Mouse (Mus musculus) forebrain, embryonic 10.5 days (tissue): ENCODE measurements around the gene Cntn4. TPM values are rescaled to one million over a fixed set of nuclear protein-coding genes. Genes with fewer than 3 reads are reported as not detected.
"Not testable (repeated sequence)": the region's sequence is repeated elsewhere in the genome, so short reads cannot be mapped to it uniquely, and the experiment has no call there.

Source experiments
- DNase-seq: peaks from one replicate; pipeline ENCODE4 v3.0.0-alpha.2; 2017; ENCODE audit warnings: low spot score; ENCODE audit errors: extremely low spot score
- H3K27ac ChIP-seq: fragments of 300-500 bp; sonication (generic); 2 replicates; pipeline ENCODE4 v1.5.1; 2016; ENCODE audit warnings: mild to moderate bottlenecking
- H3K27me3 ChIP-seq: fragments of 300-500 bp; sonication (generic); 2 replicates; pipeline ENCODE4 v1.6.1; 2016; ENCODE audit warnings: mild to moderate bottlenecking; ENCODE audit not compliant: poor library complexity, severe bottlenecking
- H3K36me3 ChIP-seq: fragments of 300-500 bp; sonication (generic); replicated peaks from 2 replicates; pipeline ENCODE4 v1.6.1; 2016; ENCODE audit warnings: mild to moderate bottlenecking, moderate library complexity
- H3K4me1 ChIP-seq: fragments of 300-500 bp; sonication (generic); 2 replicates; pipeline ENCODE4 v1.6.1; 2016
- H3K4me3 ChIP-seq: fragments of 300-500 bp; sonication (generic); 2 replicates; pipeline ENCODE4 v1.5.1; 2016; ENCODE audit warnings: mild to moderate bottlenecking, moderate library complexity
- H3K9me3 ChIP-seq: fragments of 300-500 bp; sonication (generic); 2 replicates; pipeline ENCODE4 v1.6.1; 2016; ENCODE audit warnings: mild to moderate bottlenecking, moderate library complexity
- WGBS: fragments of 180-500 bp; shearing (Covaris S2); methylation state at CpG from one replicate; pipeline ENCODE4 v1.1.7; 2016; 5-methylcytosine and 5-hydroxymethylcytosine counted together
- polyA plus RNA-seq: library from polyadenylated mRNA; unstranded; fragments of >200 nt; fragmentation: Nextera tagmentation; extraction: Ambion mirVana; gene quantifications from 2 replicates; pipeline ENCODE4 v1.2.1, GENCODE M21; 2016

The Cntn4 gene
- polyA plus RNA-seq, 1 experiment from 2014 or later, result 0.16 TPM

GRCm38 (mm10) chr6:106350072-106350471 lies 672.6 kb downstream of the Cntn4 start:
- Histone ChIP-seq H3K27me3 (no peaks in the 10 kb centered on the region), H3K36me3 (no peaks in the 10 kb centered on the region), H3K27ac (no peak overlapping the region), H3K9me3 (no peaks in the 10 kb centered on the region), H3K4me3 (no peak overlapping the region), H3K4me1 (peaks cover 20% of the 10 kb centered on the region)
- WGBS, result 33% methylated on average over 3 of the region's 3 CpGs
- no peak for DNase-seq

DNA sequence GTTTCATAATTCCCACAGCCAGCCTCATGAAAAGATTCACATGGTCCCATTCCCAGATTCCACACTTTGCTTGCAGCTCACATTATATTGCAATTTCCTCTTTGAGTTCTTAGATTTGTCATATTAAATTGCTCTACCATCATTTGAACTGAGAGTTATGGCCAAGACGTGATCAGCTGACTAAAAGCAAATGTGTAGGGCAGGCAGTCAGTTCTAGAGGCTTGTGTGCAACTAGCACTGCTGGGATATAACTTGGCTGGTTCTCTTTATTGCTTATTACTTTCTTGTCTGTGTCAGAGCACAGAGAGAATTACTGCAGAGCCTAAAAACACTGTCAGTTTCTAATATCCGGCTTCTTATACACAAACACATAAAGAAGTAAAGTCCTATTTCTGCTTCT lies 673.9 kb downstream of the Cntn4 start:
- no peaks in the 10 kb centered on the region for H3K9me3 ChIP-seq
- peaks cover 20% of the 10 kb centered on the region for H3K4me1 ChIP-seq
- no peak overlapping the region for H3K27ac ChIP-seq
- no peaks in the 10 kb centered on the region for H3K36me3 ChIP-seq
- DNase-seq, result no peak
- no peaks in the 10 kb centered on the region for H3K27me3 ChIP-seq
- 93% methylated on average over 2 of the region's 2 CpGs for WGBS
- no peak overlapping the region for H3K4me3 ChIP-seq

- not testable (repeated sequence) for H3K4me3 ChIP-seq, H3K4me1 ChIP-seq, H3K9me3 ChIP-seq, H3K36me3 ChIP-seq, H3K27me3 ChIP-seq, H3K27ac ChIP-seq, DNase-seq
- 83% methylated on average over 2 of the region's 2 CpGs for WGBS
Observed at GRCm38 (mm10) chr6:106358801-106359200, 681.3 kb downstream of the Cntn4 start.

DNA sequence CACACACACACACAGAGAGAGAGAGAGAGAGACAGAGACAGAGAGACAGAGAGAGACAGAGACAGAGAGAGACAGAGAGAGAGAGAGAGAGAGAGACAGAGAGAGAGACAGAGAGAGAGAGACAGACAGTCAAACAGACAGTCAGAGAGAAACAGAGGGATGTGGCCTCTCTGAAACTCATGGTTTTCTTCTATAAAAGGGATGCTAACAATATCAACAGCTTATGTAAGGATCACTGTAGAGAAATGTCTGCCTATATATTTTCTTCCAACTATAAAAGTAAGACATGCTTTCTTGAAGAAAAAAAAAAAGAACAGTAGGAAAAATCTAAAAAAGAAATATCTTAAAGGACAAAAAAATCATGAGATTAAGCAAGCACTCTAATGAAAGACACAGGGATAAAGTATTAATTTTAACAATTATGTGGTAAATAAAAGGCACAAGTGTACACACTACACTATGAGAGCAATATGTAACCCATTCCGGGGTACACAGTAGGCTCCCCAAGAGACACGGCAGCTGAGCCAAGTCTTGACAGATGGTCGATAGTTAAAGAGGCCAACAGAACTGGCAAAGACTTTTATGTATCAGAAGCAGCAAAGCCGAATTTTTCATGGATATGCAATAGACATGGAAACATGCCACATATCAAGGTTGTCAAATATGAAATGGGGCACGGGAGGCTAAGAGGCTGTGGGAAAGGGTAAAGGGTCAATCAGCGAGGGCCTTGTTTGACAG lies 704.0 kb downstream of the Cntn4 start:
- Histone ChIP-seq H3K9me3 (no peaks in the 10 kb centered on the region), H3K36me3 (no peaks in the 10 kb centered on the region), H3K4me3 (no peak overlapping the region), H3K27ac (no peak overlapping the region), H3K4me1 (no peaks in the 10 kb centered on the region), H3K27me3 (no peaks in the 10 kb centered on the region)
- no peak for DNase-seq
- WGBS, result 90% methylated on average over 6 of the region's 6 CpGs

DNA sequence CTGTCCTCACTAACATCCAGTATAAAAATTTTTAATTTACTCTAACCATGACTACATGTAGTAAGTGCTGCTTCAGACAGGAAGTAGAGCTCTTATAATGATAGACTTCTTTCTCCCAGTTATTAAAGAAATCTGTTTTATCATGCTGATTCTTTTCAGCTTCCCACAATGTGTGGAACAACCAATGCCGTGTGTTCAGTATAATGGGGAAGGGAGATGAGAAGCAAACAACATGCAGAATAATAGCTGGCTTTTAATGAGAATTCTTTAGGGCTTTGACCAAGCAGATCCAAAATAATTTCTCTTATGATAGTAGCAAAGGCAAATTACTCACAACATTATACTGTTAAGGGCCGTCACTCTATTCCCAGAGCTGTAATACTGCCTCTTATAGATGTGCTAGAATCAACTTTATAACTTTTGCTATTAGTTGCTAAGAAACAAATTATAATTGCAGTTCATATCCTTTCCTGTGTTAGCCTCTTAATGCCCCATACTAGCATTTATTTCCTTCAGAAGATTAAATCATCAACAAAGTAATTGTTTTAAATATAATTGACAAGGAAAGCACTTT lies 710.5 kb downstream of the Cntn4 start:
- no peaks in the 10 kb centered on the region for H3K27me3 ChIP-seq
- 62% methylated on average over 2 of the region's 2 CpGs for WGBS
- H3K4me3 ChIP-seq, result no peak overlapping the region
- H3K9me3 ChIP-seq, result no peaks in the 10 kb centered on the region
- peaks cover 6% of the 10 kb centered on the region; the same call in 1 of the 2 replicates for H3K4me1 ChIP-seq
- no peak for DNase-seq
- no peaks in the 10 kb centered on the region for H3K36me3 ChIP-seq
- H3K27ac ChIP-seq, result no peak overlapping the region

GRCm38 (mm10) chr6:106408014-106408413 lies 730.6 kb downstream of the Cntn4 start:
- no peaks in the 10 kb centered on the region for H3K9me3 ChIP-seq
- 88% methylated on average over 3 of the region's 3 CpGs for WGBS
- no peak overlapping the region for H3K27ac ChIP-seq
- no peaks in the 10 kb centered on the region for H3K27me3 ChIP-seq
- DNase-seq, result no peak
- no peak overlapping the region for H3K4me3 ChIP-seq
- H3K36me3 ChIP-seq, result no peaks in the 10 kb centered on the region
- H3K4me1 ChIP-seq, result no peaks in the 10 kb centered on the region; the same call in 1 of the 2 replicates

GRCm38 (mm10) chr6:106408634-106409033 lies 731.2 kb downstream of the Cntn4 start:
- Histone ChIP-seq H3K4me1 (no peaks in the 10 kb centered on the region; the same call in 1 of the 2 replicates), H3K9me3 (no peaks in the 10 kb centered on the region), H3K36me3 (no peaks in the 10 kb centered on the region), H3K27me3 (no peaks in the 10 kb centered on the region), H3K27ac (no peak overlapping the region), H3K4me3 (no peak overlapping the region)
- DNase-seq, result no peak
- WGBS, result 95% methylated on average over 3 of the region's 3 CpGs

DNA sequence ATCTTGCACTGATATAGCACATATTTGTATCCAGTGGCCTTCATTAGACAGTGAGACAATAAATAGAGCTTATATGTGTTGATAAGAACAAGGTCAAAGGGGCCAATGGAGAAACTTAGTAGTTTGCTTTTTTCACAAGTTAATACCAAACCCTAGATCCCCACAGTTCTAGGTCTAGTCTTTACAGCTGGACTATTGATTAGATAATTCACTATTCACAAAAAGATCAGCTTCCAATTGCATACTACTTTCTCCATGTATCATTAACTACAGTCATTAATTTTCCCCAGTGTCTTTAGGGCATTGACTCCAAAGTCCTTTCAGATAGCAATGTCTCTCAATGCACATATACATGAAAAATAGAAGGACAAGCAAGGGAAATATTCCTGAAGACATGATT lies 745.5 kb downstream of the Cntn4 start:
- Histone ChIP-seq H3K9me3 (no peaks in the 10 kb centered on the region), H3K4me3 (no peak overlapping the region), H3K27me3 (no peaks in the 10 kb centered on the region), H3K4me1 (no peaks in the 10 kb centered on the region), H3K27ac (no peak overlapping the region), H3K36me3 (no peaks in the 10 kb centered on the region)
- no peak for DNase-seq

DNA sequence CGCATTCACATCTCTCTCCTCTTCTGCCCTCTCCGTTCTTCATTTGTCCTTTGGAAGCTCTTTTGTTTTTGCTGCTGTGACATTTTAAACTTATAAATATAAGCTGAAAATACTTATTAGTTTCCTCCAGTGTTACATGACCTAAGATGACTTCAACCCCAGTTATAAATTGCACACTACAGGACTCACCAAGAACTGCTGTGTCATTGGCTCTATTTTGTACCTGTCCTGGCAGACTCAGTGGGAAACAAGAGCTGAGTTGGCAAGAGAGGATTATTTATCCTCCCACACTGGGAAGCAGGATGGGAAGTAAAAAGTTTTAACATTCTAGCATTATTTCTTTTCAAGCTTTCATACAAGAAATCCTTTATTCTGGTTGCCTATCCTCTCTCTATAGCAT lies 746.0 kb downstream of the Cntn4 start:
- no peak overlapping the region for H3K27ac ChIP-seq
- H3K9me3 ChIP-seq, result no peaks in the 10 kb centered on the region
- DNase-seq, result no peak
- H3K27me3 ChIP-seq, result no peaks in the 10 kb centered on the region
- H3K4me1 ChIP-seq, result no peaks in the 10 kb centered on the region
- H3K4me3 ChIP-seq, result no peak overlapping the region
- H3K36me3 ChIP-seq, result no peaks in the 10 kb centered on the region
- 95% methylated on average over 2 of the region's 2 CpGs for WGBS

DNA sequence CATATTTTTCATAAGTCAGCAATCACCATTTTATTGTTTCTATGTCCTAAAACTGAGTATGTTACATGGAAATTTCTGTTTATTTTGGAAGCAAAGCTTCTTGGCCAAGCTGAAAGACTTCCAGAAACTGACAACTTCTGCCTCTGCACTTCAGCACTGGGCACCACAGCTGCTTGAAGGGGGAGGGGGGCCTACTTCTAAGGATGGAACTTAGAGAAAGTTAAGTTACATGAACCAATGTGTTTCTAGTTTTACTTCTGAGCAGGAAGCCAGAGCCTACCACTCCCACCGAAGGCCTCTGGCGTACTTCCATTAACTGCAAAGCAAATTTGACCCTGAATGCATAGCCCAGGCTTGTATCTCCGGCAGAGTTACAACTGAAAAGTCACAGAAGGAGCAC lies 749.2 kb downstream of the Cntn4 start:
- 89% methylated on average over 3 of the region's 3 CpGs for WGBS

DNA sequence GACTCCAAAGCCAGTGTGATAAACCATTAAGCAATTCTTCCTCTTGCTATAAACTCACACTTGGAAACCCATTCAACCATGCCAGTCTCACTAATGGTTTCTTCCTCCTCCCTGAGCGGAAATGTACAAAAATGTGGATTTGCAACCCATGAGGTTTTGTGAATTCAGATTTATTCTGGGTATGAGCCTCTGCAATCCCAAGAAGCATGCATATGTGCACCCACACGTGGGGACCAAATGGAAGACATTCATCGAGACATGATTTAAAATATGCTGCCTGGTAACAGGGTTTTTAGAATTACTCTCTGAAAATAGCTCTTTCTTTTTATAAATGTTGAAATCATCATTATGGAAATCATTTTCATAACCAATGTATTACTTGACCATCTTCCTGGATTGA lies 754.0 kb downstream of the Cntn4 start:
- Histone ChIP-seq H3K4me1 (no peaks in the 10 kb centered on the region), H3K4me3 (no peak overlapping the region), H3K27me3 (no peaks in the 10 kb centered on the region), H3K9me3 (no peaks in the 10 kb centered on the region), H3K27ac (no peak overlapping the region), H3K36me3 (no peaks in the 10 kb centered on the region)
- DNase-seq, result no peak
- 93% methylated on average over 3 of the region's 3 CpGs for WGBS

More for the DNA sequence above, 749.2 kb downstream of the Cntn4 start:
- Histone ChIP-seq H3K27me3 (no peaks in the 10 kb centered on the region), H3K27ac (no peak overlapping the region), H3K9me3 (no peaks in the 10 kb centered on the region), H3K4me1 (no peaks in the 10 kb centered on the region), H3K36me3 (no peaks in the 10 kb centered on the region), H3K4me3 (no peak overlapping the region)
- DNase-seq, result no peak

DNA sequence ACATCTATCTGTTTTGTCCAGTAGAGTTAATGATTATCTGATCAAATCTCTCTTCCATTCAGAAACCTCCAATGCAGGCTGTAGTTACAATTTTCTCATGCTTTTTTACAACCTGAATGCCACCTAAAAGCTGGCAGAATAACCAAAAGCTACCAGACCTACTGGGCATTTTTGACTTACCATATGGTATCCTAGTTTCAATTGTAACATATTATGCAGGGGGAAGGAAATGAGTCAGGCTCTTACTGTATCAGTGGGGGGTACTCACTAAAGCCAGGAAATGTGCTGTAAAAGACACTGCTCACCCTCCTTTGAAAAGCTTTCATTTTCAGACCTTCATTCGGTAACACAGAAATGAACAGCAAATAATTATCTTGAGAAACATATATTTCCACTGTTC lies 763.3 kb downstream of the Cntn4 start:
- no peaks in the 10 kb centered on the region for H3K27me3 ChIP-seq
- H3K36me3 ChIP-seq, result no peaks in the 10 kb centered on the region
- H3K27ac ChIP-seq, result no peak overlapping the region
- H3K4me1 ChIP-seq, result no peaks in the 10 kb centered on the region
- 69% methylated on average over 1 of the region's 1 CpGs for WGBS
- no peak overlapping the region for H3K4me3 ChIP-seq
- no peak for DNase-seq
- H3K9me3 ChIP-seq, result no peaks in the 10 kb centered on the region

DNA sequence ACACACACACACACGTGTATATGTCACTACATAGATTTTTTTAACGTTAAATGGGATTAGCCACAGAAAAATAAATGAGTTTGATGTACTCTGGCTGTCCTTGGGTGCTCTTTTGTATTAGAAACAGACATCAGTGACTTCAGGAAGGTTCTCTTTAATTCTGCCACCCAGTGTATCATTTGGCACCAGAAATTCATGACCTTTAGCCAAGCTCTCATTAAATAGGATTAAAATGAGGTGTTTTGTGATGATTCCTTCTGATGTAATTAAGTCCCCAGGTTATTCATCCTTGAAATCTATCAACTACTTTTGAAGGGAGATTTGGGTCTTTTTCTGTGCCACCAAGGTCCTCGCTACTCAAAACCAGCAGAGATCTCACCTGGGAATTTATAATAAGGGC lies 763.8 kb downstream of the Cntn4 start:
- WGBS, result 74% methylated on average over 3 of the region's 3 CpGs
- Histone ChIP-seq H3K4me1 (no peaks in the 10 kb centered on the region), H3K27me3 (no peaks in the 10 kb centered on the region), H3K4me3 (no peak overlapping the region), H3K27ac (no peak overlapping the region), H3K9me3 (no peaks in the 10 kb centered on the region), H3K36me3 (no peaks in the 10 kb centered on the region)
- no peak for DNase-seq
